Mouse (Mus musculus): Measurements from ENCODE around the gene Tcf23. TPM values are rescaled to one million over a fixed set of nuclear protein-coding genes. Genes with fewer than 3 reads are reported as not detected.
"Not testable (repeated sequence)": the region's sequence is repeated elsewhere in the genome, so short reads cannot be mapped to it uniquely, and the experiment has no call there.

Tcf23 gene
- total RNA-seq, 4 experiments from 2014 or later = 0.14 to 0.28 (median 0.22) TPM

GRCm38 (mm10) chr5:30994910-30995635, 26.6 kb downstream of the Tcf23 start:
- DNase-seq (ENCODE audit: low spot score in 2 of 2) = no peak

- no peak for DNase-seq (ENCODE audit: low spot score in 2 of 2)
Measured at GRCm38 (mm10) chr5:30998306-30998705, 29.8 kb downstream of the Tcf23 start.

GRCm38 (mm10) chr5:30999324-30999723, 30.9 kb downstream of the Tcf23 start:
- no peak for DNase-seq (ENCODE audit: low spot score in 2 of 2)

GRCm38 (mm10) chr5:31000122-31000521, 31.7 kb downstream of the Tcf23 start:
- DNase-seq (ENCODE audit: low spot score in 2 of 2) = no peak

- DNase-seq (ENCODE audit: low spot score in 2 of 2) = no peak
Measured at GRCm38 (mm10) chr5:31000993-31001392, 32.5 kb downstream of the Tcf23 start.

- no peak for DNase-seq (ENCODE audit: low spot score in 2 of 2)
Measured at GRCm38 (mm10) chr5:31001560-31001959, 33.1 kb downstream of the Tcf23 start.

- DNase-seq (ENCODE audit: low spot score in 2 of 2) = peak; percentile 74 to 94
Measured at GRCm38 (mm10) chr5:31004184-31004583, 35.7 kb downstream of the Tcf23 start.

GRCm38 (mm10) chr5:31012737-31013136, 44.3 kb downstream of the Tcf23 start:
- no peak for DNase-seq (ENCODE audit: low spot score in 2 of 2)

GRCm38 (mm10) chr5:31015913-31016312, 47.5 kb downstream of the Tcf23 start:
- no peak for DNase-seq (ENCODE audit: low spot score in 2 of 2)

- DNase-seq (ENCODE audit: low spot score in 2 of 2) = not testable (repeated sequence)
Measured at GRCm38 (mm10) chr5:31021790-31022189, 53.3 kb downstream of the Tcf23 start.

GRCm38 (mm10) chr5:31022690-31023089, 54.2 kb downstream of the Tcf23 start:
- DNase-seq (ENCODE audit: low spot score in 2 of 2) = no peak

GRCm38 (mm10) chr5:31023254-31023653, 54.8 kb downstream of the Tcf23 start:
- DNase-seq (ENCODE audit: low spot score in 2 of 2) = no peak

- DNase-seq (ENCODE audit: low spot score in 2 of 2) = no peak
Measured at GRCm38 (mm10) chr5:31024641-31025040, 56.2 kb downstream of the Tcf23 start.

Other genes starting within 250 kb of the Tcf23 start
- gene Mapre3, start 154.0 kb upstream of the Tcf23 start, total RNA-seq (2022) = 100 to 1,000 TPM; 225 to 231 (median 227) TPM
- 10 to 100 TPM; 54.0 to 81.0 (median 67.7) TPM for gene Tmem214, start 100.7 kb upstream of the Tcf23 start, total RNA-seq (2022)
- gene Agbl5, start 80.0 kb upstream of the Tcf23 start, total RNA-seq (2022) = 10 to 100 TPM; 14.4 to 19.3 (median 16.2) TPM
- gene Ost4, start 60.9 kb upstream of the Tcf23 start, total RNA-seq (2022) = 100 to 1,000 TPM in 1 of 4 experiments, 10 to 100 TPM in 3; 78.4 to 104 (median 90.6) TPM
- gene Emilin1, start 55.3 kb upstream of the Tcf23 start, total RNA-seq (2022) = 1 to 10 TPM; 2.1 to 3.1 (median 2.6) TPM
- 10 to 100 TPM; 13.2 to 23.8 (median 16.8) TPM for gene Khk, start 47.2 kb upstream of the Tcf23 start, total RNA-seq (2022)
- gene Cgref1, start 23.1 kb upstream of the Tcf23 start, total RNA-seq (2022) = 10 to 100 TPM; 13.8 to 19.2 (median 18.8) TPM
- 100 to 1,000 TPM; 118 to 148 (median 139) TPM for gene Preb, start 8.3 kb upstream of the Tcf23 start, total RNA-seq (2022)
- 10 to 100 TPM; 69.8 to 92.2 (median 78.6) TPM for gene Atraid, start 79.7 kb downstream of the Tcf23 start, total RNA-seq (2022)
- 10 to 100 TPM; 15.8 to 21.3 (median 18.6) TPM for gene Slc5a6, start 80.3 kb downstream of the Tcf23 start, total RNA-seq (2022)
- 10 to 100 TPM; 18.2 to 20.4 (median 19.2) TPM for gene Cad, start 86.1 kb downstream of the Tcf23 start, total RNA-seq (2022)
- gene Dnajc5g, start 137.6 kb downstream of the Tcf23 start, total RNA-seq (2022) = not detected
- gene Slc30a3, start 139.6 kb downstream of the Tcf23 start, total RNA-seq (2022) = 10 to 100 TPM; 65.2 to 81.6 (median 76.8) TPM
- not detected for gene Trim54, start 148.1 kb downstream of the Tcf23 start, total RNA-seq (2022)
- gene Ucn, start 170.2 kb downstream of the Tcf23 start, total RNA-seq (2022) = not detected
- gene Mpv17, start 185.6 kb downstream of the Tcf23 start, total RNA-seq (2022) = 10 to 100 TPM; 53.4 to 61.1 (median 59.8) TPM
- gene Gm29609, start 211.2 kb downstream of the Tcf23 start, total RNA-seq (2022) = 1 to 10 TPM; 1.3 to 4.9 (median 3.1) TPM
- 10 to 100 TPM; 63.0 to 87.0 (median 67.8) TPM for gene Gtf3c2, start 211.5 kb downstream of the Tcf23 start, total RNA-seq (2022)
- 10 to 100 TPM; 72.0 to 88.3 (median 81.7) TPM for gene Snx17, start 224.6 kb downstream of the Tcf23 start, total RNA-seq (2022)
- 10 to 100 TPM; 34.9 to 45.0 (median 41.7) TPM for gene Eif2b4, start 224.8 kb downstream of the Tcf23 start, total RNA-seq (2022)
- 10 to 100 TPM; 26.0 to 31.9 (median 30.4) TPM for gene Zfp513, start 233.6 kb downstream of the Tcf23 start, total RNA-seq (2022)

Data from layer of hippocampus, adult 8-10 months (tissue).